Mouse (Mus musculus): ENCODE results near the gene Ubxn6.

DNA sequence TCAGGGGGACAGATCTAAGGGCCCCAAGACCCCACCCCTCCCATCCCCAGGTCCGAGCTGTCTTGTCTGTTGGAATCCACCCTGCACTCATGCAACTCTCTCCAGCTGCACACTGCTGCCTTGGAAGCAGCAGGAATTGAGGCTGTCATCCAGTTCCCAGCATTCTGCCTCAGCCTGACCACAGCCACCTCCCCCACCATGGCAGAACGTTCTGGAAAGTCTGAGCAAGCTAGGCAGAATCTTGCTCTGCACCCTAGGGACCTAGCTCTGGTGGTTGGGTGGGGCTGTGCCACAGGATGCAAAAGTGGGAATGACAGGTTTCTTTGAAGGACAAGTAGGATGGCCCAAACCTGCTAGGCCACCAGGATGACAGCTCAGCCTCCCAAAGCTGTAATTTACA lies 50.4 kb downstream of the Ubxn6 start:
- TF ChIP-seq CTCF (IDR thresholded peaks at IDR 0.05; ENCODE audit: low read depth, low read length) = no peak
- no peak for TF ChIP-seq POLR2A (IDR thresholded peaks at IDR 0.05; ENCODE audit: insufficient read depth, low read length)

Data from ES-Bruce4 (cell line).